Mouse (Mus musculus): ENCODE data around the gene Gsg1l. TPM values are rescaled to one million over a fixed set of nuclear protein-coding genes. Genes with fewer than 3 reads are reported as not detected.

The Gsg1l gene
- polyA plus RNA-seq, 1 experiment from 2014 or later, result 1.4 TPM

- no peak for ATAC-seq (ENCODE audit: insufficient number of reproducible peaks, insufficient read depth, low FRiP score, low TSS enrichment)
- no peaks in the 10 kb centered on the region for H3K9me3 ChIP-seq
- no peaks in the 10 kb centered on the region for H3K4me1 ChIP-seq
- no peaks in the 10 kb centered on the region for H3K36me3 ChIP-seq
- no peak overlapping the region for H3K4me2 ChIP-seq (replicated peaks)
- H3K4me3 ChIP-seq, result no peak overlapping the region
- 80% methylated on average over 4 of the region's 4 CpGs for WGBS
- H3K9ac ChIP-seq, result no peak overlapping the region
- H3K27ac ChIP-seq, result no peak overlapping the region
- no peaks in the 10 kb centered on the region for H3K27me3 ChIP-seq
These were observed 133.2 kb downstream of the Gsg1l start for GRCm38 (mm10) chr7:125948973-125949372.

- Histone ChIP-seq H3K4me1 (no peaks in the 10 kb centered on the region), H3K9me3 (no peaks in the 10 kb centered on the region), H3K27ac (no peak overlapping the region), H3K4me3 (no peak overlapping the region), H3K4me2 (replicated peaks) (no peak overlapping the region), H3K9ac (no peak overlapping the region), H3K36me3 (no peaks in the 10 kb centered on the region), H3K27me3 (no peaks in the 10 kb centered on the region)
- ATAC-seq (ENCODE audit: insufficient number of reproducible peaks, insufficient read depth, low FRiP score, low TSS enrichment), result no peak
- WGBS, result 78% methylated on average over 8 of the region's 8 CpGs
These were observed 136.3 kb downstream of the Gsg1l start for GRCm38 (mm10) chr7:125945915-125946314.

- 78% methylated on average over 5 of the region's 5 CpGs for WGBS
- Histone ChIP-seq H3K36me3 (no peaks in the 10 kb centered on the region), H3K27ac (no peak overlapping the region), H3K27me3 (no peaks in the 10 kb centered on the region), H3K4me1 (no peaks in the 10 kb centered on the region), H3K9ac (no peak overlapping the region), H3K4me2 (replicated peaks) (no peak overlapping the region), H3K9me3 (no peaks in the 10 kb centered on the region), H3K4me3 (no peak overlapping the region)
- no peak for ATAC-seq (ENCODE audit: insufficient number of reproducible peaks, insufficient read depth, low FRiP score, low TSS enrichment)
These were observed 137.6 kb downstream of the Gsg1l start for GRCm38 (mm10) chr7:125944631-125945030.

- Histone ChIP-seq H3K4me3 (no peak overlapping the region), H3K36me3 (no peaks in the 10 kb centered on the region), H3K9ac (no peak overlapping the region), H3K27ac (no peak overlapping the region), H3K27me3 (no peaks in the 10 kb centered on the region), H3K9me3 (no peaks in the 10 kb centered on the region), H3K4me1 (no peaks in the 10 kb centered on the region), H3K4me2 (replicated peaks) (no peak overlapping the region)
- no peak for ATAC-seq (ENCODE audit: insufficient number of reproducible peaks, insufficient read depth, low FRiP score, low TSS enrichment)
- 93% methylated on average over 4 of the region's 4 CpGs for WGBS
These were observed 138.7 kb downstream of the Gsg1l start for GRCm38 (mm10) chr7:125943511-125943910.

GRCm38 (mm10) chr7:125942365-125943090 is 139.7 kb downstream of the Gsg1l start:
- Histone ChIP-seq H3K4me3 (no peak overlapping the region), H3K9me3 (no peaks in the 10 kb centered on the region), H3K27ac (no peak overlapping the region), H3K4me2 (replicated peaks) (no peak overlapping the region), H3K4me1 (no peaks in the 10 kb centered on the region), H3K27me3 (no peaks in the 10 kb centered on the region), H3K36me3 (no peaks in the 10 kb centered on the region), H3K9ac (no peak overlapping the region)
- WGBS, result 75% methylated on average over 6 of the region's 6 CpGs
- no peak for ATAC-seq (ENCODE audit: insufficient number of reproducible peaks, insufficient read depth, low FRiP score, low TSS enrichment)

GRCm38 (mm10) chr7:125934319-125934718 is 147.9 kb downstream of the Gsg1l start:
- Histone ChIP-seq H3K9ac (no peak overlapping the region), H3K9me3 (no peaks in the 10 kb centered on the region), H3K4me3 (no peak overlapping the region), H3K4me1 (peaks cover 25% of the 10 kb centered on the region), H3K27ac (no peak overlapping the region), H3K36me3 (no peaks in the 10 kb centered on the region), H3K4me2 (replicated peaks) (no peak overlapping the region), H3K27me3 (no peaks in the 10 kb centered on the region; the same call in 1 of the 2 replicates)
- ATAC-seq (ENCODE audit: insufficient number of reproducible peaks, insufficient read depth, low FRiP score, low TSS enrichment), result no peak
- WGBS, result 52% methylated on average over 2 of the region's 2 CpGs

- Histone ChIP-seq H3K36me3 (no peaks in the 10 kb centered on the region), H3K4me1 (peaks cover 25% of the 10 kb centered on the region), H3K9ac (no peak overlapping the region), H3K27ac (no peak overlapping the region), H3K4me2 (replicated peaks) (no peak overlapping the region), H3K27me3 (no peaks in the 10 kb centered on the region; the same call in 1 of the 2 replicates), H3K9me3 (no peaks in the 10 kb centered on the region), H3K4me3 (no peak overlapping the region)
- no peak for ATAC-seq (ENCODE audit: insufficient number of reproducible peaks, insufficient read depth, low FRiP score, low TSS enrichment)
- WGBS, result 15% methylated on average over 16 of the region's 16 CpGs
These were observed 148.6 kb downstream of the Gsg1l start for GRCm38 (mm10) chr7:125933356-125934244.

GRCm38 (mm10) chr7:125931602-125932001 is 150.6 kb downstream of the Gsg1l start:
- Histone ChIP-seq H3K27me3 (no peaks in the 10 kb centered on the region; the same call in 1 of the 2 replicates), H3K27ac (no peak overlapping the region), H3K9me3 (no peaks in the 10 kb centered on the region), H3K4me2 (replicated peaks) (no peak overlapping the region), H3K4me3 (no peak overlapping the region), H3K36me3 (no peaks in the 10 kb centered on the region), H3K9ac (no peak overlapping the region), H3K4me1 (peaks cover 25% of the 10 kb centered on the region)
- ATAC-seq (ENCODE audit: insufficient number of reproducible peaks, insufficient read depth, low FRiP score, low TSS enrichment), result no peak
- 40% methylated on average over 5 of the region's 5 CpGs for WGBS

GRCm38 (mm10) chr7:125924044-125924443 is 158.2 kb downstream of the Gsg1l start:
- H3K4me3 ChIP-seq, result no peak overlapping the region
- no peak overlapping the region for H3K4me2 ChIP-seq (replicated peaks)
- H3K9me3 ChIP-seq, result no peaks in the 10 kb centered on the region
- H3K36me3 ChIP-seq, result no peaks in the 10 kb centered on the region
- no peaks in the 10 kb centered on the region for H3K27me3 ChIP-seq
- H3K9ac ChIP-seq, result no peak overlapping the region
- no peak for ATAC-seq (ENCODE audit: insufficient number of reproducible peaks, insufficient read depth, low FRiP score, low TSS enrichment)
- WGBS, result 83% methylated on average over 5 of the region's 5 CpGs
- no peaks in the 10 kb centered on the region for H3K4me1 ChIP-seq
- no peak overlapping the region for H3K27ac ChIP-seq

- Histone ChIP-seq H3K4me2 (replicated peaks) (no peak overlapping the region), H3K27ac (no peak overlapping the region), H3K9ac (no peak overlapping the region), H3K4me1 (no peaks in the 10 kb centered on the region), H3K4me3 (no peak overlapping the region), H3K36me3 (no peaks in the 10 kb centered on the region), H3K9me3 (no peaks in the 10 kb centered on the region), H3K27me3 (no peaks in the 10 kb centered on the region)
- WGBS, result 71% methylated on average over 5 of the region's 5 CpGs
- no peak for ATAC-seq (ENCODE audit: insufficient number of reproducible peaks, insufficient read depth, low FRiP score, low TSS enrichment)
These were observed 161.4 kb downstream of the Gsg1l start for GRCm38 (mm10) chr7:125920801-125921200.

- H3K9ac ChIP-seq, result no peak overlapping the region
- no peaks in the 10 kb centered on the region for H3K36me3 ChIP-seq
- H3K4me3 ChIP-seq, result no peak overlapping the region
- 0 out of 2 replicates have a peak, but pooled peaks cover 3% of the 10 kb centered on the region for H3K4me1 ChIP-seq
- no peak overlapping the region for H3K4me2 ChIP-seq (replicated peaks)
- no peaks in the 10 kb centered on the region for H3K9me3 ChIP-seq
- WGBS, result 50% methylated on average over 13 of the region's 13 CpGs
- H3K27ac ChIP-seq, result no peak overlapping the region
- H3K27me3 ChIP-seq, result no peaks in the 10 kb centered on the region
- no peak for ATAC-seq (ENCODE audit: insufficient number of reproducible peaks, insufficient read depth, low FRiP score, low TSS enrichment)
These were observed 181.6 kb downstream of the Gsg1l start for GRCm38 (mm10) chr7:125900386-125901161.

Data from embryonic facial prominence, embryonic 12.5 days (tissue).